Mouse (Mus musculus): ENCODE measurements around the gene 2410004B18Rik. TPM values are rescaled to one million over a fixed set of nuclear protein-coding genes. Genes with fewer than 3 reads are reported as not detected.

2410004B18Rik gene
- total RNA-seq, 1 experiment from 2014 or later, result 23.7 TPM

Other genes starting within 250 kb of the 2410004B18Rik start
- 1.5 and 1.6 TPM in 2 replicates for gene Ddah1, start 179.3 kb upstream of the 2410004B18Rik start, total RNA-seq (2021)
- gene Bcl10, start 15.2 kb upstream of the 2410004B18Rik start, total RNA-seq (2021), result 24.5 and 25.1 TPM in 2 replicates
- 7.9 and 9.2 TPM in 2 replicates for gene Syde2, start 49.9 kb downstream of the 2410004B18Rik start, total RNA-seq (2021)
- gene Wdr63, start 170.1 kb downstream of the 2410004B18Rik start, total RNA-seq (2021), result not detected in 2 replicates
- gene Mcoln3, start 179.4 kb downstream of the 2410004B18Rik start, total RNA-seq (2021), result not detected in 2 replicates
- gene Mcoln2, start 211.8 kb downstream of the 2410004B18Rik start, total RNA-seq (2021), result not detected in 2 replicates